Mouse (Mus musculus) heart, embryonic 12.5 days (tissue): ENCODE results near the gene Ccdc173. TPM values are rescaled to one million over a fixed set of nuclear protein-coding genes. Genes with fewer than 3 reads are reported as not detected.

ENCODE experiments used
- ATAC-seq: fragments of 200-750 bp; cut with Nextera tagmentation; 2 replicates; pipeline ENCODE4 v1.8.0; 2017; ENCODE audit warnings: moderate TSS enrichment, moderate library complexity; ENCODE audit not compliant: insufficient number of reproducible peaks, low FRiP score
- H3K27ac ChIP-seq: fragments of 300-500 bp; sonication (generic); 2 replicates; pipeline ENCODE4 v1.5.1; 2016; ENCODE audit warnings: mild to moderate bottlenecking, moderate library complexity; ENCODE audit not compliant: poor library complexity, severe bottlenecking
- H3K27me3 ChIP-seq: fragments of 300-500 bp; sonication (generic); replicated peaks from 2 replicates; pipeline ENCODE4 v1.6.1; 2016; ENCODE audit warnings: mild to moderate bottlenecking, moderate library complexity
- H3K36me3 ChIP-seq: fragments of 300-500 bp; sonication (generic); 2 replicates; pipeline ENCODE4 v1.6.1; 2016; ENCODE audit warnings: mild to moderate bottlenecking, moderate library complexity
- H3K4me1 ChIP-seq: fragments of 300-500 bp; sonication (generic); replicated peaks from 2 replicates; pipeline ENCODE4 v1.6.1; 2016; ENCODE audit warnings: mild to moderate bottlenecking
- H3K4me2 ChIP-seq: fragments of 300-500 bp; sonication (generic); 2 replicates; pipeline ENCODE4 v1.6.1; 2016; ENCODE audit warnings: mild to moderate bottlenecking, moderate library complexity
- H3K4me3 ChIP-seq: fragments of 300-500 bp; sonication (generic); 2 replicates; pipeline ENCODE4 v1.5.1; 2016; ENCODE audit warnings: mild to moderate bottlenecking
- H3K9ac ChIP-seq: fragments of 300-500 bp; sonication (generic); 2 replicates; pipeline ENCODE4 v1.6.1; 2016; ENCODE audit warnings: mild to moderate bottlenecking, moderate library complexity
- H3K9me3 ChIP-seq: fragments of 300-500 bp; sonication (generic); replicated peaks from 2 replicates; pipeline ENCODE4 v1.6.1; 2016; ENCODE audit warnings: mild to moderate bottlenecking, moderate library complexity
- WGBS: fragments of 180-500 bp; shearing (Covaris S2); methylation state at CpG from one replicate; pipeline ENCODE4 v1.1.7; 2016; 5-methylcytosine and 5-hydroxymethylcytosine counted together
- polyA plus RNA-seq: library from polyadenylated mRNA; unstranded; fragments of >200 nt; fragmentation: Nextera tagmentation; extraction: Ambion mirVana; gene quantifications from 2 replicates; pipeline ENCODE4 v1.2.1, GENCODE M21; 2016

Ccdc173 gene
- 1.3 TPM in 2 replicates for polyA plus RNA-seq

DNA sequence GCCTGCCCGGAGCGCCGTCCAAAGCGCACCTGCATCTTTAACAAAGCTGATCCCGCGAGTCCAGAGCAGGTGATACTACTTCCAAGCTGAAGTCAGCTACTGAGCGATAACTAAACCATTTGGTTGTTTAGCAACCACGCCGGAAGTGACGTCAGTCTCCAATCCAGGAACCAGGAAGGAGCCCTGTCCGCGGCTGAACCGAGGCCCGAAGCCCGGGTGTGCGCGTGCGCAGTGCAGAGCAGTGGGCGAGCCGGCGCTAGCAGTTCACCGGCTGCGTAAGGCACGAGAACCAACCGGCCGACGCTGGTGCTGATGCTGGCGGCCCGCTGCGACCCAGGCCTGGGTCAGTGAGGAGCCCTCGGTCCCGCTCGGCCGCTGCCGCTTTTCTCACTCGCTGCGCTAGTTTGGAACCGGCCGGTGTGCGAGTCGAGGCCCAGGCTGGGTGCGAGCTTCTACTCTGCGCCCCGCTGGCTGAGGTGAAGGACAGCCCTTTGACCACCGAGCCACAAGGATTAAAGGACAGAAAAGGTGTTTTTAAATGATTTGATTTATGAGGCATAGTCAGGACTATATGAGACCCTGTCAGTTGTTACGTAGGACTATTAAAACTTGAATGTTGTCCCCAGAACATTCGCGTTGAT lies at the start of gene Ccdc173, which contains the start of gene Phospho2:
Ccdc173 (minus strand) TSS at position 147 of the 641 bp plus-strand sequence.
Phospho2 (plus strand) TSS at position 195 of the 641 bp plus-strand sequence.
- H3K27me3 ChIP-seq, result no peaks in the 10 kb centered on the region
- peak within 1 kb of the TSS; percentile 82 for H3K27ac ChIP-seq
- ATAC-seq, result peak; percentile 96
- H3K4me2 ChIP-seq, result peak within 1 kb of the TSS; percentile 96
- H3K9ac ChIP-seq, result peak within 1 kb of the TSS; percentile 85
- peak within 1 kb of the TSS; percentile 85 for H3K4me3 ChIP-seq
- H3K4me1 ChIP-seq, result peaks cover 6% of the 10 kb centered on the region; the same call in 1 of the 2 replicates
- no peaks in the 10 kb centered on the region for H3K9me3 ChIP-seq
- WGBS, result 2% methylated on average over 48 of the region's 48 CpGs
- peaks cover 23% of the 10 kb centered on the region for H3K36me3 ChIP-seq

DNA sequence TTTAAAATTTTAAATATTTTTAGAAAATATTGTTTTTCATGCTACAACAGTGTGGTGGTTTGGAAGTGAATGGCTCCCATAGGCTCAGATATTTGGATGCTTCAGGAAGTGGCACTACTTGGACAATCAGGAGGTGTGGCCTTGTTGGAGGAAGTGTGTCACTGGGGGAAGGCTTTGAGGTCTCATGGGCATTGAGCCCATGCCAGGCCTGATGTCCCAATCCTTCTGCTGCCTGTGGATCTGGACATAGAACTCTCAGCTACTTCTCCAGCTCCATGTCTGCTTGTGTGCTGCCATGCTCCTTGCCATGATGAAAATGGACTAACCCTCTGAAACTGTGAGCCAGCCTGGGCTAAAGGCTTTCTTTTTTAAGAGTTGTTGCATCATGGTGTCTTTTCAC lies 49.3 kb upstream of the Ccdc173 start:
- Histone ChIP-seq H3K9ac (no peak overlapping the region), H3K9me3 (no peaks in the 10 kb centered on the region), H3K27me3 (no peaks in the 10 kb centered on the region), H3K4me3 (no peak overlapping the region), H3K27ac (no peak overlapping the region), H3K36me3 (peaks cover 37% of the 10 kb centered on the region), H3K4me2 (no peak overlapping the region), H3K4me1 (no peaks in the 10 kb centered on the region)
- ATAC-seq, result no peak

DNA sequence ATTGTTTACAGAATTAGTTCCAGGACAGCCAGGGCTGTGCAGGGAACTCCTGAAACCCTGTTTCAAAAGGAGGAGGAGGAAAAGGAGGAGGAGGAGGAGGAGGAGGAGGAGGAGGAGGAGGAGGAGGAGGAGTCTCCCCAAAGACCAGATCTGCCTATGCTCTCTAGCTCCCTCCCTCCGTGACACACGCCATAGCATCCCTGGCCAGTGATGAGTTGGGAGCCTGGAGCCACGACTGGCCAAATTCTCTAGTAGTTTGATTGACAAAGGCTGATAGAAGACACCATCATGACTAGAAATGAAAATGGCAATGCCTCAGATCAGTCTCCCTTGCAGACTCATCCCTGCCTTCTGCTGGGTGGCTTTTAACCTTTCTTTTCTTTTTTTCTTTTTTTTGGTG lies 48.6 kb upstream of the Ccdc173 start:
- H3K9me3 ChIP-seq, result no peaks in the 10 kb centered on the region
- no peak overlapping the region for H3K4me3 ChIP-seq
- ATAC-seq, result no peak
- H3K27me3 ChIP-seq, result no peaks in the 10 kb centered on the region
- H3K4me1 ChIP-seq, result no peaks in the 10 kb centered on the region
- WGBS, result 34% methylated on average over 3 of the region's 3 CpGs
- H3K9ac ChIP-seq, result no peak overlapping the region
- no peak overlapping the region for H3K27ac ChIP-seq
- H3K4me2 ChIP-seq, result no peak overlapping the region
- H3K36me3 ChIP-seq, result peaks cover 44% of the 10 kb centered on the region

DNA sequence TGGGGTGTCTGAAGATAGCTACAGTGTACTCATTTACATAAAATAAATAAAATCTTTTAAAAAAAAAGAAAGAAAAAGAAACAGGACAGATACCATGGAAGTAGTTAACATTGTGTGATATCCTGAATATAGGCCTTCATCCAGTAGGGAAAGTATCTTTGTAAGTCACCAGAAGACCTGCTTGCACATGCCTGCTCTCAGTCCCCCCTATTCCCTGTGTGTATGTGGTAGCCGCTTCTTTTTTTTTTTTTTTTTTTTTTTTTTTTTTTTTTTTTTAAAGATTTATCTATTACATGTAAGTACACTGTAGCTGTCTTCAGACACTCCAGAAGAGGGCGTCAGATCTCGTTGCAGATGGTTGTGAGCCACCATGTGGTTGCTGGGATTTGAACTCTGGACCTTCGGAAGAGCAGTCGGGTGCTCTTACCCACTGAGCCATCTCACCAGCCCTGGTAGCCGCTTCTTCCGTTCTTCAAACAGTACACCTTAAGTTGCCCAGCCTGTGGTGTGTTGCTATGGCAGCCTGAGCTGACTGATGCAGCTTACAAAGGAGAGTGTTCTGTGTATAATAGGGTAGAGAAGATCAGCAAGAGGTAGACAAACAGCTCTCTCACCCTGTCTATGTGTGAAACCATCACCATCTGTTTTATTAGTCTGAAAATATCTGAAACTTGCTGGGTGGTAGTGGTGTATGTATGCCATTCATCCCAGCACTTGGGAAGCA lies 48.0 kb upstream of the Ccdc173 start:
- 75% methylated on average over 7 of the region's 7 CpGs for WGBS
- Histone ChIP-seq H3K4me1 (no peaks in the 10 kb centered on the region), H3K27ac (no peak overlapping the region), H3K36me3 (peaks cover 50% of the 10 kb centered on the region), H3K9ac (no peak overlapping the region), H3K4me3 (no peak overlapping the region), H3K27me3 (no peaks in the 10 kb centered on the region), H3K4me2 (no peak overlapping the region), H3K9me3 (no peaks in the 10 kb centered on the region)
- ATAC-seq, result no peak

DNA sequence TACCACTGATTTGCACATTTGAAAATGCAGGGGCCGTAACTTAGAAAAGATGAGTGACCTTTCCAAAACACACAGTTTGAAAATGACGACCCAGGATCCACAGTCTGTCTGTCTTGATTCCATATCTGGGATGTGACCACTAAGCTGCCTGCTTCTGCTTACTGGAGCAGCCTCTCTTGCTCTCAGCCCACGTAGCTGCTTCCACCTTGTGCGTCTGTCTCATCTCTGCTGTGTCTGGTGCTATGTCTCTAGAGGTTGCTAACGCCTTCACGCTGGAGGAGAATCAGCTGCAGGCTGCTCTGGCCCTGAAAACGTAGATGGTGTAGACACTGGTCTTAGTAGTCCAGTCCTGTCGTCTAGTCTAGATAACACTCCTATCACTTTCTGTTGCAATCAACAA lies 40.7 kb upstream of the Ccdc173 start:
- H3K27me3 ChIP-seq, result no peaks in the 10 kb centered on the region
- H3K9me3 ChIP-seq, result no peaks in the 10 kb centered on the region
- H3K4me3 ChIP-seq, result no peak overlapping the region
- peaks cover 14% of the 10 kb centered on the region for H3K4me1 ChIP-seq
- H3K9ac ChIP-seq, result no peak overlapping the region
- WGBS, result 72% methylated on average over 8 of the region's 8 CpGs
- ATAC-seq, result no peak
- H3K4me2 ChIP-seq, result no peak overlapping the region
- H3K27ac ChIP-seq, result no peak overlapping the region
- H3K36me3 ChIP-seq, result peaks cover 78% of the 10 kb centered on the region

DNA sequence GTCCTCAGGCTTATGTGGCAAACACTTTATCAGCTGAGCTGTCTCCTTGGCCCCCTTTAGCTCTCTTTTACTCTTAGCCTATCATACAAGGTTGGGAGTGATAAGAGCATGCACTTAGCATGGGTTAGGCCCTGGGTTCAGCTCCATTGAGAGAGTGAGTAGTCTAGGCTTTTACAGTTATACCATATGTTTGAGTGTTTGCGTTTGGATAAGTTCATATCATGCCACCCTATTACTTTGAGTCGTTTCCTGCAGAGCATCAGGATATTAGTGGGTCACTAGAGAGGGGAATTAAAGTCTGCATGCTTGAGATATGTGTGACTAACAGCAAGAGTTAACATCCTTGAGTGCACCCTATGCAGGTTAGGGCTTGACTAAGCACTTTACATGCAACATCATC lies 40.3 kb upstream of the Ccdc173 start:
- no peaks in the 10 kb centered on the region for H3K27me3 ChIP-seq
- peaks cover 78% of the 10 kb centered on the region for H3K36me3 ChIP-seq
- H3K4me2 ChIP-seq, result no peak overlapping the region
- no peak for ATAC-seq
- no peak overlapping the region for H3K27ac ChIP-seq
- H3K4me3 ChIP-seq, result no peak overlapping the region
- WGBS, result 76% methylated on average over 2 of the region's 2 CpGs
- H3K4me1 ChIP-seq, result peaks cover 18% of the 10 kb centered on the region
- no peak overlapping the region for H3K9ac ChIP-seq
- no peaks in the 10 kb centered on the region for H3K9me3 ChIP-seq

DNA sequence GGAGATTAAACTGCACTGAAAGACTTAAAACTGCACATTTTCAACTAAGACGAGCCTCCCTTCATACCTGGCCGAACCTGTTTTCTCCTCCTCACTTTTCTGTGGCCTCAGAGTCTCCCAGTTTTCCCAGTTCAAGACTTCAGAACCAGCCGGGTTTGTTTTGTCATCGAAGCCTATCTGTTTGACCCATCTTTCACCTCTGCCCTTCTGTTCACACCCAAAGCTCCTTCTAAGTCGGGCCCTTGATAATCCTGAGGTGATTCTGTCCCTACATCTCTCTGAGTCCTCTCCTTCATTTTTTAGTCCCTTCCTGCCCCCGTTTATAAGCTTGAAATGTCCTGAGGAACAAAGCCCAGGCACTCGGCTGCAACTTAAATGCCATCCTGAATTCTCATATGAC lies 38.7 kb upstream of the Ccdc173 start:
- H3K4me3 ChIP-seq, result no peak overlapping the region
- H3K9me3 ChIP-seq, result no peaks in the 10 kb centered on the region
- no peak for ATAC-seq
- peaks cover 68% of the 10 kb centered on the region for H3K36me3 ChIP-seq
- H3K27me3 ChIP-seq, result no peaks in the 10 kb centered on the region
- H3K27ac ChIP-seq, result no peak overlapping the region
- H3K4me1 ChIP-seq, result peaks cover 28% of the 10 kb centered on the region
- H3K4me2 ChIP-seq, result no peak overlapping the region
- WGBS, result 36% methylated on average over 7 of the region's 7 CpGs
- H3K9ac ChIP-seq, result no peak overlapping the region

DNA sequence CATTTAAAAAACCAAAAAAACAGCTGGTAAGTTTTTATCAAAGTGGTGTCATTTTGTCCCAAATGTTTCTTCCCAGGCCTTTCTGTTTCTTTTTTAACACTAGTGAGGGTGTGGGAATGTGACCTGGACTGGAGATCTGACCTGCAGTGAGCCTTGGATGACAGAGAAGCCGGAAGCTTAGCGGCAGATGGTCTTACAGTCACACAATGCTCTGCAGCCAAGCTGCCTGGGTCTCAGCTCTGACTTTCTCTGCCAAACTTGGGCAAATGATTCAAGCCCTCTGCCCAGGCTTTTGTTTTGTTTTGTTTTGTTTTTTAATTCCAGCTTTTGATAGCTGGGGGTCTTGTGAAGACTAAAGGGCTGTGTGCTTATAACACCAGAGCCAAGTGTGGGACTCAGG lies 37.0 kb upstream of the Ccdc173 start:
- Histone ChIP-seq H3K9me3 (no peaks in the 10 kb centered on the region), H3K27ac (no peak overlapping the region), H3K4me2 (no peak overlapping the region), H3K36me3 (peaks cover 55% of the 10 kb centered on the region), H3K27me3 (no peaks in the 10 kb centered on the region), H3K4me3 (no peak overlapping the region), H3K4me1 (peaks cover 28% of the 10 kb centered on the region), H3K9ac (no peak overlapping the region)
- 85% methylated on average over 2 of the region's 2 CpGs for WGBS
- no peak for ATAC-seq

DNA sequence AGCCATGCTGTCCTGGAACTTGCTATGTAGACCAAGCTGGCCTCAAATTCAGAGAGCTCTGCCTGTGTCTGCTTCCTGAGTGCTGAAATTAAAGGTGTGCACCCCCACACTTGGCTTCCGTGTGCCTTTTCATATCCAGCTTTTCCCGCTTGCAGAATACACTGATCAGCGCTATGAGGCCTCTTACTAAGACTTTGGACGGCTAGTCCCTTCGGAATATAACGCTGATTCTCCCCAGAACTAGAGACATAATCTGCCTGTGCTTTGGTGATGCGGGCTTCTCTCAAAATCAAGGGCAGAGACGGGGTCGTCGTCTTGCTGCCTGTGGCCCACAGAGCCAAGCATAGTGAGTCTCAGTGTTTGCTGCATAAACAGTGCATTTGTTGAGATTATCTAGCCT lies 36.5 kb upstream of the Ccdc173 start:
- Histone ChIP-seq H3K4me2 (no peak overlapping the region), H3K36me3 (peaks cover 50% of the 10 kb centered on the region), H3K9ac (no peak overlapping the region), H3K4me1 (peaks cover 31% of the 10 kb centered on the region), H3K27me3 (no peaks in the 10 kb centered on the region), H3K9me3 (no peaks in the 10 kb centered on the region), H3K4me3 (no peak overlapping the region), H3K27ac (no peak overlapping the region; the same call in 1 of the 2 replicates)
- ATAC-seq, result no peak
- WGBS, result 80% methylated on average over 10 of the region's 10 CpGs

DNA sequence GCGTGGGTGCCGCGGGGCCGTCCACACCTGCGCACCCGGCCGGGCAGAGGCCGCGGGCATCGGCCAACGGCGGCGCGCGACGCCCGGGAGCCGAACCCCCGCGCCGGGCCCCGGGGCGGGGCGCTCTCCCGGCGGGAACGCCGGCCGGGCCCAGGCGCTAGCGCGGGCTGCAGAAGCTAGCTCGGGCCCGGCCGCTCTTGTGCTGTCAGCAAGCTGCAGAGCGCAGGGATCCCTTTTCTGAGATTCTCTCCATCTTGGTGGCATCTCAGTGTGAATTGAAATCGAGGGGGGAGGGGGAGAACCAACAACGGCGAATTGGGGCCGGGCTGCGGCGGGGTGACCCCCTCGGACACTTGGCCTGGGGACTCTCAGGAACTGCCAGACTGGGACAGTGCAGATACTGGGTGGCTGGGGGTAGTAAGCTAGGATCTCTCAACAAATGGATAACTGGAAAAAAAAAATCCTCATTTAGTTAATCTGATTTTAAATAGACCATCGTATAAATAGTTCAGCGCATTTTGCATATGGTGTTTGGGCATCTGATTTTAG lies 33.8 kb upstream of the Ccdc173 start:
- Histone ChIP-seq H3K4me3 (peak overlapping the region; percentile 91), H3K9ac (peak overlapping the region; percentile 89), H3K4me1 (peaks cover 31% of the 10 kb centered on the region), H3K27ac (peak overlapping the region; percentile 98), H3K27me3 (no peaks in the 10 kb centered on the region), H3K36me3 (peaks cover 26% of the 10 kb centered on the region), H3K9me3 (no peaks in the 10 kb centered on the region), H3K4me2 (peak overlapping the region; percentile 71)
- peak; percentile 73 for ATAC-seq
- 8% methylated on average over 42 of the region's 45 CpGs for WGBS

DNA sequence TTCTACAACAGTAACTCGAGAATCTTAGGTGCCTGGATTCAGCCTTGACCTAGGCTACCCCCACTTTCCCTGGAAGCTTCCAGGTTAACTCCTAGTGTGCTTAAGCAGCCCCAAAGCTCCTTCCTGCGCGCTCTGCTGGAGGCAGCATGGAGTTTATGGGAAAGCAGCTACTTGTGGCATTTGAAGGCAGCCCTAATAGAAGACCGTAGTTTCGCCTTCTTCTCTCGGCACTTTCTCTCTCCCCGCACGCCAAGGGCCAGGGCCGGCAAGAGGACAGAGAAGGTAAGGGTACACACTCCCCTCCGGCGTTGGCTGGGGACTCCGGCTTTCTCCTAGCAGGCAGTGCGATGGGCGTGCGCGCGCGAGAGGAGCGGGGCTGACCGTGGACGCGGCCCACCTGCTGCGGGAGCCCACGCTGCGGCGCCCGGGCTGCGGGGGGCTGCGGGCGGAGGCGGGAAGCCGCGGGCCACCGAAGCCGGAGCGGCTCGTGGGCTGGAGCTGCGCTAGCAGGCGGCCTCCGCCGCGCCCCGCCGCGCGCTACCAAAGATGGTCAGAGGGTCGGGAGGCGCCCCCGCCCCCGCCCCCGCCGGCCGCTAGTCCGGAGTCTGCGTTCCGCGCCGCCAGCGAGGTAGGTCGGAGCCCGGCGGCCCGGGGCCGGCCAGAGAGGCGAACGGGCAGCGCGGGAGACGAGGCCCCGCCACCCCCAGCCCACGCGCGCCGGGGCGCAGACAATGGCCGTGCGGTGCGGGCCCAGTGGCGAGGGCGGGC lies 33.2 kb upstream of the Ccdc173 start:
- ATAC-seq, result peak; percentile 80
- under 1% methylated on average over 68 of the region's 80 CpGs for WGBS
- H3K27ac ChIP-seq, result peak overlapping the region; percentile 98
- peak overlapping the region; percentile 89 for H3K9ac ChIP-seq
- no peaks in the 10 kb centered on the region for H3K9me3 ChIP-seq
- H3K27me3 ChIP-seq, result no peaks in the 10 kb centered on the region
- peak overlapping the region; percentile 71 for H3K4me2 ChIP-seq
- H3K4me3 ChIP-seq, result peak overlapping the region; percentile 91
- peaks cover 28% of the 10 kb centered on the region for H3K4me1 ChIP-seq
- H3K36me3 ChIP-seq, result peaks cover 22% of the 10 kb centered on the region
